Mouse (Mus musculus): ENCODE results near the gene Harbi1.
"Not testable (repeated sequence)": the region's sequence is repeated elsewhere in the genome, so short reads cannot be mapped to it uniquely, and the experiment has no call there.

The Harbi1 gene

DNA sequence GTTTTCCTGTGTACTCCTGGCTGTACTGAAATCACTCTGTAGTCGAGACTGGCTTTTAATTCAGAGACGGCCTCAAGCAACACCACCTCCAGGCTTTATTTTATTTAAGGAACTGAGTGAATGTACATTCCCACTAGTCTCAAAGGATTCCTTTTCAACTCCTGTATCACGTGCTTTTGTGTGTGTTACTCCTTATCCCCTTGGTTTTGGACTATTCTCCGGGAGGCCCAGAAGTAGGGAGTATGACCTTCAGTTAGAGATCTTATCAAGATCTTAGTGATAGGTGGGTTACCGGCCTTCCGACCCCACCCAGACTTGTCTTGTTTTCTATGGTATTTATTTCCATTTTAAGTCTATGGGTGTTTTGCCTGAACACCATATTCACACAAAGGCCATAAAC is 4.9 kb upstream of the Harbi1 start:
- no peaks in the 10 kb centered on the region for H3K9me3 ChIP-seq (ENCODE audit: low read length)
- H3K4me1 ChIP-seq (replicated peaks; ENCODE audit: low read depth, low read length), result peaks cover 71% of the 10 kb centered on the region
- peak overlapping the region; percentile 32 for H3K4me3 ChIP-seq (replicated peaks; ENCODE audit: low read length)
- peaks cover 7% of the 10 kb centered on the region for H3K36me3 ChIP-seq (ENCODE audit: insufficient read depth, low read length)
- TF ChIP-seq NANOG (IDR thresholded peaks at IDR 0.05; ENCODE audit: borderline replicate concordance, low read length), result no peak
- TF ChIP-seq POU5F1 (IDR thresholded peaks at IDR 0.05; ENCODE audit: borderline replicate concordance, low read length), result no peak
- no peak for TF ChIP-seq CTCF (conservative IDR thresholded peaks at IDR 0.05; ENCODE audit: low read length)
- no peaks in the 10 kb centered on the region for H3K27me3 ChIP-seq (ENCODE audit: insufficient read depth, low read length)

DNA sequence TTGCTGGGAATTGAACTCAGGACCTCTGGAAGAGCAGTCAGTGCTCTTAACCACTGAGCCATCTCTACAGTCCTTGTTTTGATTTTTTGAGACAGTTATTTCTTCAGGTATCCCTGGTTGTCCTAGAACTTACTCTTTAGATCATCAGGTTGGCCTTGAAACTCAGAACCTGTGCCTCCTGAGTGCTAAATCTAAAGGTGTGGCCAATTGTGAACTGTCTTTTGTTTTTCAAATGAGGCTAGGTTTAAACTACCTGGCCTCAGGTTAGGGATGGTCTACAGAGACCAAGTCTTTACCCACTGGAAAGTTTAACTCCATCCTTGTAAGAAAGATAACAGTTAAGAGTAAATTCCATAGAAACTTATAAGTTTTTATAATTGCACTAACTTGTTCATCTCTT is 4.2 kb upstream of the Harbi1 start:
- H3K36me3 ChIP-seq (ENCODE audit: insufficient read depth, low read length), result peaks cover 4% of the 10 kb centered on the region

GRCm38 (mm10) chr2:91708361-91708760 is 2.3 kb upstream of the Harbi1 start:
- Histone ChIP-seq H3K4me1 (replicated peaks; ENCODE audit: low read depth, low read length) (peaks cover 73% of the 10 kb centered on the region), H3K27me3 (ENCODE audit: insufficient read depth, low read length) (no peaks in the 10 kb centered on the region), H3K4me3 (replicated peaks; ENCODE audit: low read length) (0 out of 2 replicates have a peak overlapping the region, but pooled peaks have one; percentile 17), H3K36me3 (ENCODE audit: insufficient read depth, low read length) (peaks cover 11% of the 10 kb centered on the region), H3K9me3 (ENCODE audit: low read length) (no peaks in the 10 kb centered on the region)
- TF ChIP-seq CTCF (conservative IDR thresholded peaks at IDR 0.05; ENCODE audit: low read length) (no peak), POU5F1 (IDR thresholded peaks at IDR 0.05; ENCODE audit: borderline replicate concordance, low read length) (no peak), NANOG (IDR thresholded peaks at IDR 0.05; ENCODE audit: borderline replicate concordance, low read length) (no peak)

More for the DNA sequence above, 4.2 kb upstream of the Harbi1 start:
- Histone ChIP-seq H3K9me3 (ENCODE audit: low read length) (no peaks in the 10 kb centered on the region), H3K4me3 (replicated peaks; ENCODE audit: low read length) (no peak overlapping the region; the same call in 1 of the 2 replicates), H3K27me3 (ENCODE audit: insufficient read depth, low read length) (no peaks in the 10 kb centered on the region), H3K4me1 (replicated peaks; ENCODE audit: low read depth, low read length) (peaks cover 70% of the 10 kb centered on the region)
- TF ChIP-seq CTCF (conservative IDR thresholded peaks at IDR 0.05; ENCODE audit: low read length), result no peak
- TF ChIP-seq NANOG (IDR thresholded peaks at IDR 0.05; ENCODE audit: borderline replicate concordance, low read length), result no peak; the same call in 1 of the 2 replicates
- TF ChIP-seq POU5F1 (IDR thresholded peaks at IDR 0.05; ENCODE audit: borderline replicate concordance, low read length), result no peak

DNA sequence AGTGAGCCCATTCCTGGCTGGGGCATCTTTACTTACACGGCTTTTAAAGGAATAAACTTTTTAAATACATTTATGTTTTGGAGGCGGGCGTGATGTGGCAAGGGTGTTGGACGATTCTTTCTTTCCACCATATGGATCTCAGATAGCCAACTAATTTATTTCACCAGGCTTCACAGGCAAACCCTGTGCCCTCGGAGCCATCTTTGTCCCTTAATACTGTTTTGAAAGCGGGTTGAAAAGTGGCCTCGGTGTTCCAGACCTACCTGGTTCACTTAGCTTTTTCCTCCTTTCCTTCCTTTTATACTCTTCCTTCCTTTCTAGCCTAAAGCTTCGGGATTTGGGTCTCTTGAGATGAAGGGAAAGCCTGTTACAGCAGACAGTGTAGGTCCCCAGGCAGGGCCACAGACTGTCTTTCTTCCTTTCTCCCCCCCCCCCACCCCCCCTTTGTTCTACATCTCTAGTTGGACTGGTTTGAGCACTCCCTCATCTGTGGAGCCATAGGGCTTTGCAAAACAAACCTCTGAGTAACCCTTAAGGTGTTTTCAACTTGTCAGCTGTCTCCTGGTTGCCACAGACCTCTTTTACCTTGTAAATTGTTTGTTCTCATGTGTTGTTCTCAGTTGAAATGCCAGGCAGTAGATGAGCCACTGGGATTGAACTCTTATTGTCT is 739 bp downstream of the Harbi1 start:
- H3K4me3 ChIP-seq (replicated peaks; ENCODE audit: low read length), result peak overlapping the region; percentile 100
- no peaks in the 10 kb centered on the region for H3K27me3 ChIP-seq (ENCODE audit: insufficient read depth, low read length)
- TF ChIP-seq CTCF (conservative IDR thresholded peaks at IDR 0.05; ENCODE audit: low read length) (no peak), POU5F1 (IDR thresholded peaks at IDR 0.05; ENCODE audit: borderline replicate concordance, low read length) (no peak), NANOG (IDR thresholded peaks at IDR 0.05; ENCODE audit: borderline replicate concordance, low read length) (no peak)
- H3K36me3 ChIP-seq (ENCODE audit: insufficient read depth, low read length), result peaks cover 39% of the 10 kb centered on the region
- H3K9me3 ChIP-seq (ENCODE audit: low read length), result no peaks in the 10 kb centered on the region
- peaks cover 55% of the 10 kb centered on the region for H3K4me1 ChIP-seq (replicated peaks; ENCODE audit: low read depth, low read length)

- no peak overlapping the region for H3K4me3 ChIP-seq (replicated peaks; ENCODE audit: low read length)
- H3K27me3 ChIP-seq (ENCODE audit: insufficient read depth, low read length), result no peaks in the 10 kb centered on the region
- peaks cover 74% of the 10 kb centered on the region for H3K36me3 ChIP-seq (ENCODE audit: insufficient read depth, low read length)
- no peaks in the 10 kb centered on the region for H3K9me3 ChIP-seq (ENCODE audit: low read length)
- H3K4me1 ChIP-seq (replicated peaks; ENCODE audit: low read depth, low read length), result peaks cover 22% of the 10 kb centered on the region
- TF ChIP-seq POU5F1 (IDR thresholded peaks at IDR 0.05; ENCODE audit: borderline replicate concordance, low read length) (no peak), CTCF (conservative IDR thresholded peaks at IDR 0.05; ENCODE audit: low read length) (no peak), NANOG (IDR thresholded peaks at IDR 0.05; ENCODE audit: borderline replicate concordance, low read length) (no peak)
Observed at GRCm38 (mm10) chr2:91714921-91715320, 4.3 kb downstream of the Harbi1 start.

- Histone ChIP-seq H3K27me3 (ENCODE audit: insufficient read depth, low read length) (no peaks in the 10 kb centered on the region), H3K9me3 (ENCODE audit: low read length) (no peaks in the 10 kb centered on the region), H3K4me1 (replicated peaks; ENCODE audit: low read depth, low read length) (peaks cover 9% of the 10 kb centered on the region), H3K4me3 (replicated peaks; ENCODE audit: low read length) (no peak overlapping the region), H3K36me3 (ENCODE audit: insufficient read depth, low read length) (peaks cover 82% of the 10 kb centered on the region)
- no peak for TF ChIP-seq POU5F1 (IDR thresholded peaks at IDR 0.05; ENCODE audit: borderline replicate concordance, low read length)
Observed at GRCm38 (mm10) chr2:91718276-91718675, 7.6 kb downstream of the Harbi1 start.

DNA sequence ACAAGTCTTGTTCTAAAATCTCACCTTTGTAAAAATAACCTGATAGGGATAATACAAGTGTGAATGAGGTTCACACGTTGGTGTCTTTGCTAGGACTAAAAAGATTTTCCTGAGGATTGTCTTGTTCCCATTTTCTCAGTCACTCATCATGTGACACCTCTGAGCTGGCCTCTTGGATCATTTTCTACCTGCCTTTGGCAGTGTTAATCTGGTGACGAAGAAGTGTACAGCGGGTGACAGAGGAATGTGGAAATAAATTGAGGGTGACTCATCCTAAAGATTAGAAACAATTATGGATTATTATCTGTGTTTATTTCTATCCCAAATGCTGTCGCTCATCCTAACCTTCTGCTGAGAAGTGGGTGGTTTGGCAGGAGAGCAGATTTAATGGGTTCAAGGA is 12.7 kb downstream of the Harbi1 start:
- Histone ChIP-seq H3K4me1 (replicated peaks; ENCODE audit: low read depth, low read length) (0 out of 2 replicates have a peak, but pooled peaks cover 3% of the 10 kb centered on the region), H3K36me3 (ENCODE audit: insufficient read depth, low read length) (peaks cover 34% of the 10 kb centered on the region), H3K9me3 (ENCODE audit: low read length) (no peaks in the 10 kb centered on the region), H3K4me3 (replicated peaks; ENCODE audit: low read length) (no peak overlapping the region), H3K27me3 (ENCODE audit: insufficient read depth, low read length) (peaks cover 4% of the 10 kb centered on the region; the same call in 1 of the 2 replicates)
- no peak for TF ChIP-seq NANOG (IDR thresholded peaks at IDR 0.05; ENCODE audit: borderline replicate concordance, low read length)
- TF ChIP-seq POU5F1 (IDR thresholded peaks at IDR 0.05; ENCODE audit: borderline replicate concordance, low read length), result no peak
- no peak for TF ChIP-seq CTCF (conservative IDR thresholded peaks at IDR 0.05; ENCODE audit: low read length)

DNA sequence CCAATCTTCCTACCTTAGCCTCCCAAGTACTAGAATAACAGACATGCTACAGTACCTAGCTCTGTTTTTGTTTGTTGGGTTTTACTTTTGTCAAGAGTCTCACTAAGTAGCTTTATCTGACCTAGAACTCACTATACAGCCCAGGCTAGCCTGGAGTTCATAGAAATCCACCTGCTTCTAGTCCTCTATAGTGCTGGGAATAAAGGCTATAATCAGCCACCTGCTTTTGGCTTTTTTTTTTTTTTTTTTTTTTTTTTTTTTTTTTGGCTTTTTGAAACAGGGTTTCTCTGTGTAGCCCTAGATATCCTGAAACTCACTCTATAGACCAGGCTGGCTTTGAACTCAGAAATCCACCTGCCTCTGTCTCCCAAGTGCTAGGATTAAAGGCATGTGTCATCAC is 13.3 kb downstream of the Harbi1 start:
- Histone ChIP-seq H3K4me1 (replicated peaks; ENCODE audit: low read depth, low read length) (peaks cover 7% of the 10 kb centered on the region), H3K36me3 (ENCODE audit: insufficient read depth, low read length) (peaks cover 29% of the 10 kb centered on the region), H3K27me3 (ENCODE audit: insufficient read depth, low read length) (peaks cover 4% of the 10 kb centered on the region; the same call in 1 of the 2 replicates), H3K9me3 (ENCODE audit: low read length) (no peaks in the 10 kb centered on the region), H3K4me3 (replicated peaks; ENCODE audit: low read length) (no peak overlapping the region)
- TF ChIP-seq NANOG (IDR thresholded peaks at IDR 0.05; ENCODE audit: borderline replicate concordance, low read length) (no peak), CTCF (conservative IDR thresholded peaks at IDR 0.05; ENCODE audit: low read length) (no peak), POU5F1 (IDR thresholded peaks at IDR 0.05; ENCODE audit: borderline replicate concordance, low read length) (no peak)

DNA sequence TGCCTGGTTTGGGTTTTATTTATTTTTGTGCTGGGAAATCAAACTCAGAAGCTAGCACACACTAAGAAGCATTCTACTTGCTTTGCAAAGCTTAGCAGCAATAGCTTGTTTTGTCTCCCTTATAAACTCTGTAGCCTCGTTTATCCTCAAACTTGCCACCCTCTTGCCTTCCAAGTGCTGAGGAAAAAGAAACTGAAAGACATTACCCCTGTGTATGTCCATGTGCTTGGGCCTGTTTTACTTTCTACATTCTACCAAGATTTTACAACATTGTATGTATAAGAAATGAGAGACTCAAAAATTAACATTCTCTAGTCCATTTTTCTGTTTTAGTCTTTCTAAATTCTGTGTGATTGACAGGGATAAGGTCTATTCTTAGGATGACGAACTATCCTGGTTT is 14.1 kb downstream of the Harbi1 start:
- TF ChIP-seq CTCF (conservative IDR thresholded peaks at IDR 0.05; ENCODE audit: low read length) (no peak), POU5F1 (IDR thresholded peaks at IDR 0.05; ENCODE audit: borderline replicate concordance, low read length) (no peak), NANOG (IDR thresholded peaks at IDR 0.05; ENCODE audit: borderline replicate concordance, low read length) (no peak)
- Histone ChIP-seq H3K4me1 (replicated peaks; ENCODE audit: low read depth, low read length) (peaks cover 12% of the 10 kb centered on the region), H3K36me3 (ENCODE audit: insufficient read depth, low read length) (peaks cover 21% of the 10 kb centered on the region), H3K27me3 (ENCODE audit: insufficient read depth, low read length) (peaks cover 4% of the 10 kb centered on the region; the same call in 1 of the 2 replicates), H3K4me3 (replicated peaks; ENCODE audit: low read length) (no peak overlapping the region), H3K9me3 (ENCODE audit: low read length) (no peaks in the 10 kb centered on the region)

- H3K36me3 ChIP-seq (ENCODE audit: insufficient read depth, low read length), result peaks cover 14% of the 10 kb centered on the region
- not testable (repeated sequence) for H3K4me1 ChIP-seq (replicated peaks; ENCODE audit: low read depth, low read length); H3K4me3 ChIP-seq (replicated peaks; ENCODE audit: low read length); H3K27me3 ChIP-seq (ENCODE audit: insufficient read depth, low read length); H3K9me3 ChIP-seq (ENCODE audit: low read length)
Observed at GRCm38 (mm10) chr2:91725476-91725875, 14.8 kb downstream of the Harbi1 start.

All from E14TG2a.4 (cell line).